Mouse (Mus musculus): ENCODE data around the gene 2200002J24Rik. TPM values are rescaled to one million over a fixed set of nuclear protein-coding genes. Genes with fewer than 3 reads are reported as not detected.
"Not testable (repeated sequence)": the region's sequence is repeated elsewhere in the genome, so short reads cannot be mapped to it uniquely, and the experiment has no call there.

Gene 2200002J24Rik
- polyA plus RNA-seq, 1 experiment from 2014 or later: not detected

DNA sequence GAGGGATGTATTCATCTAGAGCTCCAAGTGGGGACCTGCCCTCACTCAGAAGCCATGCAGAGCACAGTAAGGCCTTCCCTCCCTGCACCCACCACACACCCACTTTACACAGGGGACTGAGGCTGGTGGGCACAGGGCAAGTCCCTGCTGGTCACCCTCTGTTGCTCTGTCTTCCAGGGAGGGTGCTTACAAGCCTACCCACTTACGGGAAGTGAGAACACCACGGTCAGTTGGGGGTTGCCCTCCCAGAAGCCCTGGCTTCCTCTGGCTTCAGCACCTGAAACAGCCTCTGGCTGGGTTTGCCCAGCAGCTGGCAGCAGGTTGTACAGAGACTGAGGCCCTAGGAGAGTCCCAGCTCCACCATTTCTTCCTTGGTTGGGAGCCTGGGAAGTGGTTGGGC is 43.8 kb downstream of the 2200002J24Rik start:
- WGBS: 92% methylated on average over 2 of the region's 2 CpGs
- ATAC-seq (replicated peaks; ENCODE audit: low FRiP score); H3K9ac ChIP-seq (ENCODE audit: low read length); H3K9me3 ChIP-seq (ENCODE audit: control insufficient read depth, low read length); H3K36me3 ChIP-seq (ENCODE audit: control insufficient read depth, insufficient read depth, low read length); DNase-seq (ENCODE audit: low spot score); H3K4me1 ChIP-seq (replicated peaks; ENCODE audit: control insufficient read depth, insufficient read depth, low read length); H3K4me3 ChIP-seq (ENCODE audit: low read depth, low read length); H3K27me3 ChIP-seq (ENCODE audit: control insufficient read depth, insufficient read depth, low read length); H3K27ac ChIP-seq (ENCODE audit: low read depth, low read length); H3K4me2 ChIP-seq (ENCODE audit: low read depth, low read length, severe bottlenecking): not testable (repeated sequence)

DNA sequence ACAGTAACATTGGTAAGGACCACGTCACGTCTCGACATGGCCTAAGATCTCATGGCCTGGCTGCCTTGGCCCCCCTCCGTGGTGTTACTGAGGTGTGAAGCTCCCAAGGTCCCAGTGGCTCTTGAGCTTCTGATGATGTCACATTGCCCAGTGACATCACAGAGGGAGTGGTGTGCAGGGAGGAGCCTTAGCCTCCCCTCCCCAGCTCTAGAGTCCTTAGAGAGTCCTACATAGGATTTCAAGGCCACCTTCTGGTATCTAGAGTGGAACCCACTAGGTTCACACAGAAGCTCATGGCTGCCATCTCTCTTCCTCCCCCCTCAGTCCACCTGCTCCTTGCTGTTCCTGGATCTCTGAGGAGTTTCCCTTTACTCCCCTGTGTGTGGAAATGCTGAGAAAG is 44.9 kb downstream of the 2200002J24Rik start, which contains the start of gene Gapdhs:
Gapdhs (minus strand) TSS at position 65 of the 400 bp plus-strand sequence.
- H3K9ac ChIP-seq (ENCODE audit: low read length); H3K4me3 ChIP-seq (ENCODE audit: low read depth, low read length); ATAC-seq (replicated peaks; ENCODE audit: low FRiP score); H3K36me3 ChIP-seq (ENCODE audit: control insufficient read depth, insufficient read depth, low read length); H3K27ac ChIP-seq (ENCODE audit: low read depth, low read length); H3K27me3 ChIP-seq (ENCODE audit: control insufficient read depth, insufficient read depth, low read length); DNase-seq (ENCODE audit: low spot score); H3K9me3 ChIP-seq (ENCODE audit: control insufficient read depth, low read length); H3K4me1 ChIP-seq (replicated peaks; ENCODE audit: control insufficient read depth, insufficient read depth, low read length); H3K4me2 ChIP-seq (ENCODE audit: low read depth, low read length, severe bottlenecking): not testable (repeated sequence)
- 100% methylated on average over 1 of the region's 4 CpGs for WGBS

DNA sequence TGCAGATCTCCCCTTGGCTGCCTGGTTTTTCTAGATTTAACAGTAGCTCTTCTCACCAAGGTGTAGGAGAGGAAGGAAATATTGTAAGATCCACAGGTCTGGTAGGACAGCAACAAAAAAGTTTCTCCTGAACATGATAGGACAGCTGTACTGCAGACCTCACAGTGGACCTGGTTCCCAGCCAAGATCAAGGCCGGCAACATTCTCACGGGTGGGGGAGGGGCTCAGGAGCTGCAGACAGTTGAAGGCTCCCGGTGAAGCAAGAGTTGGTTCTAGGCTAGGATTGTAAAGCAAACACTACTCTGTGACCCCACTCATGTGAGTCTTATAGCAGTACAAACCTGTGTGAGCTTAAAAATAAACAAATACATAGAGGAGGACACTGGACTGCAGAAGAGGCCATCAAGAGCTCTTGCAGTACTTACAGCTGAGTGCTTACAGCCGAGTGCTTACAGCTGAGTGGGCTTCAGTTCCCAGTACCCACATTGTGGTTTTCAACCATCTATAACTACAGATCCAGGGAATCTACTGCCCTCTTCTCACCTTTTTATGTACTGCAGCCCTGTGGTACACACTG is 45.4 kb downstream of the 2200002J24Rik start:
- ATAC-seq (replicated peaks; ENCODE audit: low FRiP score) (no peak), DNase-seq (ENCODE audit: low spot score) (no peak)
- WGBS: 68% methylated on average over 4 of the region's 4 CpGs
- no peaks in the 10 kb centered on the region for H3K36me3 ChIP-seq (ENCODE audit: control insufficient read depth, insufficient read depth, low read length)
- H3K27me3 ChIP-seq (ENCODE audit: control insufficient read depth, insufficient read depth, low read length): no peaks in the 10 kb centered on the region
- H3K27ac ChIP-seq (ENCODE audit: low read depth, low read length): no peak overlapping the region
- no peaks in the 10 kb centered on the region for H3K9me3 ChIP-seq (ENCODE audit: control insufficient read depth, low read length)
- H3K9ac ChIP-seq (ENCODE audit: low read length): no peak overlapping the region
- no peaks in the 10 kb centered on the region for H3K4me1 ChIP-seq (replicated peaks; ENCODE audit: control insufficient read depth, insufficient read depth, low read length)
- H3K4me2 ChIP-seq (ENCODE audit: low read depth, low read length, severe bottlenecking): no peak overlapping the region
- H3K4me3 ChIP-seq (ENCODE audit: low read depth, low read length): no peak overlapping the region

DNA sequence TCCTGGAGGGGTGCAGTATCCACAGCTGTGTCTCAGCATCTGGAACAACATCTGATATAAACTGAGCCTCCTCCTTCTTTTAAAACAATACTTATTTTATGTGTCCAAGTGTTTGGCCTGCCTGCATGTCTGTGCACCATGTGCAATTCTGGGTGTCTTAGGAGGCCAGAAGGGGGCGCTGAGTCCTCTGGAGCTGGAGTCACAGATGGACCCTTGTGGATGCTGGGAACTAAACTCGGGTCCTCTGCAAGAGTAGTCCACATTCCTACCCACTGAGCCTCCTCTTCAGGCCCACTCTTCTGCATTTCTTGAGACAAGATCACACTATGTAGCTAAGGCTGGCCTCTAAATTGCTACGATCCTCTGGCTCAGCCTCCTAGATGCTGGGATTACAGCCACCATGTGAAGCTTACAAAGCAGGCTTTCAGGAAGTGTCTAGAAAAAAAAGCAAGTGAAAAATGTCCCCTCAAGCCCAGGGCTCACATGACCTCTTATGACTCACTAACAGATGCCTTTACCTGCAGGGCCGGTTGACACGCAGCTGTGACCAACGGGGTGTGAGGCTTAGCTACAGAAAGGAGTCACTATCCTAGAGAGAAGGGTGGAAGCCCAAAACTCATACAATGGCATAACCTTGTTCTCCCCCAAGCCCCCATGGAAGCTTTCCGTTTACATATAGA is 48.9 kb downstream of the 2200002J24Rik start:
- Histone ChIP-seq H3K9ac (ENCODE audit: low read length) (no peak overlapping the region), H3K4me2 (ENCODE audit: low read depth, low read length, severe bottlenecking) (no peak overlapping the region), H3K4me3 (ENCODE audit: low read depth, low read length) (no peak overlapping the region), H3K27ac (ENCODE audit: low read depth, low read length) (no peak overlapping the region), H3K36me3 (ENCODE audit: control insufficient read depth, insufficient read depth, low read length) (no peaks in the 10 kb centered on the region), H3K4me1 (replicated peaks; ENCODE audit: control insufficient read depth, insufficient read depth, low read length) (no peaks in the 10 kb centered on the region), H3K27me3 (ENCODE audit: control insufficient read depth, insufficient read depth, low read length) (no peaks in the 10 kb centered on the region), H3K9me3 (ENCODE audit: control insufficient read depth, low read length) (no peaks in the 10 kb centered on the region)
- DNase-seq (ENCODE audit: low spot score) (no peak), ATAC-seq (replicated peaks; ENCODE audit: low FRiP score) (no peak)
- 82% methylated on average over 7 of the region's 7 CpGs for WGBS

Other genes with a start within 250 kb of the 2200002J24Rik start
- 0.55 and 0.61 TPM in 2 replicates for gene Kirrel2, start 241.2 kb upstream of the 2200002J24Rik start, polyA plus RNA-seq (2014; fragmentation: Nextera tagmentation; extraction: Ambion mirVana)
- 0.21 and 0.24 TPM in 2 replicates for gene Nphs1, start 240.6 kb upstream of the 2200002J24Rik start, polyA plus RNA-seq (2014; fragmentation: Nextera tagmentation; extraction: Ambion mirVana)
- not detected in 2 replicates for gene Prodh2, start 205.3 kb upstream of the 2200002J24Rik start, polyA plus RNA-seq (2014; fragmentation: Nextera tagmentation; extraction: Ambion mirVana)
- gene Arhgap33, start 163.9 kb upstream of the 2200002J24Rik start, polyA plus RNA-seq (2014; fragmentation: Nextera tagmentation; extraction: Ambion mirVana): 66.0 and 72.7 TPM in 2 replicates
- 5.5 and 7.4 TPM in 2 replicates for gene Hspb6, start 146.7 kb upstream of the 2200002J24Rik start, polyA plus RNA-seq (2014; fragmentation: Nextera tagmentation; extraction: Ambion mirVana)
- 20.0 and 23.6 TPM in 2 replicates for gene Proser3, start 146.6 kb upstream of the 2200002J24Rik start, polyA plus RNA-seq (2014; fragmentation: Nextera tagmentation; extraction: Ambion mirVana)
- 45.7 and 50.2 TPM in 2 replicates for gene Lin37, start 139.1 kb upstream of the 2200002J24Rik start, polyA plus RNA-seq (2014; fragmentation: Nextera tagmentation; extraction: Ambion mirVana)
- gene U2af1l4, start 135.6 kb upstream of the 2200002J24Rik start, polyA plus RNA-seq (2014; fragmentation: Nextera tagmentation; extraction: Ambion mirVana): 89.2 and 97.5 TPM in 2 replicates
- 12.1 and 13.6 TPM in 2 replicates for gene Gm49396, start 135.6 kb upstream of the 2200002J24Rik start, polyA plus RNA-seq (2014; fragmentation: Nextera tagmentation; extraction: Ambion mirVana)
- 96.1 and 99.3 TPM in 2 replicates for gene Psenen, start 135.3 kb upstream of the 2200002J24Rik start, polyA plus RNA-seq (2014; fragmentation: Nextera tagmentation; extraction: Ambion mirVana)
- 4.7 and 6.0 TPM in 2 replicates for gene Igflr1, start 133.5 kb upstream of the 2200002J24Rik start, polyA plus RNA-seq (2014; fragmentation: Nextera tagmentation; extraction: Ambion mirVana)
- gene Kmt2b, start 110.2 kb upstream of the 2200002J24Rik start, polyA plus RNA-seq (2014; fragmentation: Nextera tagmentation; extraction: Ambion mirVana): 14.3 TPM in 2 replicates
- gene Zbtb32, start 100.0 kb upstream of the 2200002J24Rik start, polyA plus RNA-seq (2014; fragmentation: Nextera tagmentation; extraction: Ambion mirVana): 0.15 and 0.31 TPM in 2 replicates
- 0.31 and 0.73 TPM in 2 replicates for gene Upk1a, start 86.1 kb upstream of the 2200002J24Rik start, polyA plus RNA-seq (2014; fragmentation: Nextera tagmentation; extraction: Ambion mirVana)
- gene Cox6b1, start 72.8 kb upstream of the 2200002J24Rik start, polyA plus RNA-seq (2014; fragmentation: Nextera tagmentation; extraction: Ambion mirVana): 700 and 735 TPM in 2 replicates
- not detected in 2 replicates for gene Etv2, start 63.1 kb upstream of the 2200002J24Rik start, polyA plus RNA-seq (2014; fragmentation: Nextera tagmentation; extraction: Ambion mirVana)
- gene Rbm42, start 48.6 kb upstream of the 2200002J24Rik start, polyA plus RNA-seq (2014; fragmentation: Nextera tagmentation; extraction: Ambion mirVana): 131 and 138 TPM in 2 replicates
- 68.9 and 76.6 TPM in 2 replicates for gene Haus5, start 33.9 kb upstream of the 2200002J24Rik start, polyA plus RNA-seq (2014; fragmentation: Nextera tagmentation; extraction: Ambion mirVana)
- gene Pmis2, start 27.3 kb upstream of the 2200002J24Rik start, polyA plus RNA-seq (2014; fragmentation: Nextera tagmentation; extraction: Ambion mirVana): not detected in 2 replicates
- 0.72 and 1.7 TPM in 2 replicates for gene Atp4a, start 13.3 kb downstream of the 2200002J24Rik start, polyA plus RNA-seq (2014; fragmentation: Nextera tagmentation; extraction: Ambion mirVana)
- 133 and 153 TPM in 2 replicates for gene Tmem147, start 30.6 kb downstream of the 2200002J24Rik start, polyA plus RNA-seq (2014; fragmentation: Nextera tagmentation; extraction: Ambion mirVana)
- 0.33 and 1.5 TPM in 2 replicates for gene Gapdhs, start 44.8 kb downstream of the 2200002J24Rik start, polyA plus RNA-seq (2014; fragmentation: Nextera tagmentation; extraction: Ambion mirVana)
- gene Sbsn, start 52.5 kb downstream of the 2200002J24Rik start, polyA plus RNA-seq (2014; fragmentation: Nextera tagmentation; extraction: Ambion mirVana): 0.27 and 1.8 TPM in 2 replicates
- not detected in 2 replicates for gene Dmkn, start 64.8 kb downstream of the 2200002J24Rik start, polyA plus RNA-seq (2014; fragmentation: Nextera tagmentation; extraction: Ambion mirVana)
- gene Krtdap, start 89.0 kb downstream of the 2200002J24Rik start, polyA plus RNA-seq (2014; fragmentation: Nextera tagmentation; extraction: Ambion mirVana): not detected in 2 replicates
- gene Ffar2, start 124.8 kb downstream of the 2200002J24Rik start, polyA plus RNA-seq (2014; fragmentation: Nextera tagmentation; extraction: Ambion mirVana): not detected in 2 replicates
- not detected in 2 replicates for gene Ffar3, start 157.3 kb downstream of the 2200002J24Rik start, polyA plus RNA-seq (2014; fragmentation: Nextera tagmentation; extraction: Ambion mirVana)
- gene Ffar1, start 162.6 kb downstream of the 2200002J24Rik start, polyA plus RNA-seq (2014; fragmentation: Nextera tagmentation; extraction: Ambion mirVana): not detected in 2 replicates
- not detected in 2 replicates for gene Cd22, start 181.4 kb downstream of the 2200002J24Rik start, polyA plus RNA-seq (2014; fragmentation: Nextera tagmentation; extraction: Ambion mirVana)
- gene Mag, start 215.9 kb downstream of the 2200002J24Rik start, polyA plus RNA-seq (2014; fragmentation: Nextera tagmentation; extraction: Ambion mirVana): 0.11 and 0.20 TPM in 2 replicates
- gene Hamp2, start 225.8 kb downstream of the 2200002J24Rik start, polyA plus RNA-seq (2014; fragmentation: Nextera tagmentation; extraction: Ambion mirVana): not detected in 2 replicates
- gene Hamp, start 245.1 kb downstream of the 2200002J24Rik start, polyA plus RNA-seq (2014; fragmentation: Nextera tagmentation; extraction: Ambion mirVana): not detected in 2 replicates